Mouse (Mus musculus) forebrain, embryonic 11.5 days (tissue): ENCODE measurements around the gene Vmn1r165. TPM values are rescaled to one million over a fixed set of nuclear protein-coding genes. Genes with fewer than 3 reads are reported as not detected.
"Not testable (repeated sequence)": the region's sequence is repeated elsewhere in the genome, so short reads cannot be mapped to it uniquely, and the experiment has no call there.

Source experiments
- ATAC-seq: fragments of 200-750 bp; cut with Nextera tagmentation; replicated peaks from 2 replicates; pipeline ENCODE4 v1.8.0; 2017; ENCODE audit warnings: moderate TSS enrichment; ENCODE audit not compliant: low FRiP score
- DNase-seq: peaks from one replicate; pipeline ENCODE4 v3.0.0-alpha.2; 2017; ENCODE audit warnings: low spot score
- H3K27ac ChIP-seq: fragments of 300-500 bp; sonication (generic); 2 replicates; pipeline ENCODE4 v1.5.1; 2014; ENCODE audit warnings: low read depth, low read length
- H3K27me3 ChIP-seq: fragments of 300-500 bp; sonication (generic); 2 replicates; pipeline ENCODE4 v1.6.1; 2014; ENCODE audit warnings: mild to moderate bottlenecking, low read length, mixed read lengths; ENCODE audit not compliant: control insufficient read depth, insufficient read depth
- H3K36me3 ChIP-seq: fragments of 300-500 bp; sonication (generic); 2 replicates; pipeline ENCODE4 v1.6.1; 2014; ENCODE audit warnings: mild to moderate bottlenecking, low read length, moderate library complexity, mixed read lengths; ENCODE audit not compliant: control insufficient read depth, insufficient read depth
- H3K4me1 ChIP-seq: fragments of 300-500 bp; sonication (generic); replicated peaks from 2 replicates; pipeline ENCODE4 v1.6.1; 2014; ENCODE audit warnings: low read length, mixed read lengths; ENCODE audit not compliant: control insufficient read depth, insufficient read depth
- H3K4me2 ChIP-seq: fragments of 300-500 bp; sonication (generic); 2 replicates; pipeline ENCODE4 v1.6.1; 2014; ENCODE audit warnings: low read depth, mild to moderate bottlenecking, low read length, moderate library complexity, mixed read lengths; ENCODE audit not compliant: severe bottlenecking
- H3K4me3 ChIP-seq: fragments of 300-500 bp; sonication (generic); 2 replicates; pipeline ENCODE4 v1.5.1; 2014; ENCODE audit warnings: low read depth, low read length
- H3K9ac ChIP-seq: fragments of 300-500 bp; sonication (generic); 2 replicates; pipeline ENCODE4 v1.6.1; 2014; ENCODE audit warnings: low read length
- H3K9me3 ChIP-seq: fragments of 300-500 bp; sonication (generic); 2 replicates; pipeline ENCODE4 v1.6.1; 2016; ENCODE audit warnings: low read length, mixed read lengths; ENCODE audit not compliant: control insufficient read depth
- WGBS: fragments of 180-500 bp; shearing (Covaris S2); extraction: QIAGEN DNeasy Blood & Tissue Kit; methylation state at CpG from one replicate; pipeline ENCODE4 v1.1.7; 2014; 5-methylcytosine and 5-hydroxymethylcytosine counted together
- polyA plus RNA-seq: library from polyadenylated mRNA; unstranded; fragments of >200 nt; fragmentation: Nextera tagmentation; extraction: Ambion mirVana; gene quantifications from 2 replicates; pipeline ENCODE4 v1.2.1, GENCODE M21; 2014

Vmn1r165 gene
- not detected in 2 replicates for polyA plus RNA-seq

DNA sequence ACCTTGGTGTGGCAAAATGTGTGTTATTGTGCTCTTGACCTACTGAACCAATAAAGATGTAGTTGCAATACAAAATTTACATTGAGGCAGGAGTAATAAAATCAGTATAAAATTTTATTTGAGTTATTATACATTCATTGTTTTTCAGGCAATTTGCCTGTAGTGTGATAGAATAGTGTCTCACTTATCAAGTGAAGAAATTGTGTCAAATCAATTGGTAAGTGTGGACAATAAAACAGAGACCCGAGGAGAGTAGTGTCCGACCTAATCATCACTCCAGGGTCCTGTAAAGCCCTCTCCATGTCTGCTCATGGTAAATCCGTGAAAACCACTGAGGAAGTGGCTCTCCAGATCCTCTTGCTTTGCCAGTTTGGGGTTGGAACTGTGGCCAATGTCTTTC lies at the start of gene Vmn1r165:
Vmn1r165 (plus strand) TSS at position 301 of the 400 bp plus-strand sequence.
- not testable (repeated sequence) for H3K36me3 ChIP-seq, DNase-seq, H3K27me3 ChIP-seq, H3K4me3 ChIP-seq, H3K9me3 ChIP-seq, H3K9ac ChIP-seq, ATAC-seq, H3K27ac ChIP-seq, H3K4me1 ChIP-seq, H3K4me2 ChIP-seq
- no CpG with 5 or more reads among the region's 3 CpGs for WGBS

DNA sequence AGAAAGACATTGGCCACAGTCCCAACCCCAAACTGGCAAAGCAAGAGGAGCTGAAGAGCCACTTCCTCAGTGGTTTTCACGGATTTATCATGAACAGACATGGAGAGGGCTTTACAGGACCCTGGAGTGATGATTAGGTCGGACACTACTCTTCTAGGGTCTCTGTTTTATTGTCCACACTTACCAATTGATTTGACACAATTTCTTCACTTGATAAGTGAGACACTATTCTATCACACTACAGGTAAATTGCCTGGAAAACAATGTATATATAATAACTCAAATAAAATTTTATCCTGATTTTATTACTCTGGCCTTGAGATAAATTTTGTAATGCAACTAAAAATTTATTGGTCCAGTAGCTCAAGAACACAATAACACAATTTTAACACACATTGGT lies 34.5 kb downstream of the Vmn1r165 start, which contains the start of gene Vmn1r166:
Vmn1r166 (minus strand) TSS at position 101 of the 400 bp plus-strand sequence.
- DNase-seq, ATAC-seq, H3K4me1 ChIP-seq, H3K4me3 ChIP-seq, H3K9ac ChIP-seq, H3K27me3 ChIP-seq, H3K27ac ChIP-seq, H3K9me3 ChIP-seq, H3K36me3 ChIP-seq, H3K4me2 ChIP-seq: not testable (repeated sequence)
- no CpG with 5 or more reads among the region's 2 CpGs for WGBS

Other genes with a start within 250 kb of the Vmn1r165 start
- gene Gm4214, start 232.7 kb upstream of the Vmn1r165 start, polyA plus RNA-seq, result not detected in 2 replicates
- not detected in 2 replicates for gene Gm4216, start 197.4 kb upstream of the Vmn1r165 start, polyA plus RNA-seq
- gene Vmn1r163, start 161.8 kb upstream of the Vmn1r165 start, polyA plus RNA-seq, result not detected in 2 replicates
- gene Gm8720, start 149.9 kb upstream of the Vmn1r165 start, polyA plus RNA-seq, result not detected in 2 replicates
- not detected in 2 replicates for gene Gm10662, start 72.9 kb upstream of the Vmn1r165 start, polyA plus RNA-seq
- not detected in 2 replicates for gene Vmn1r166, start 34.4 kb downstream of the Vmn1r165 start, polyA plus RNA-seq
- not detected in 2 replicates for gene Gm6902, start 61.6 kb downstream of the Vmn1r165 start, polyA plus RNA-seq
- not detected in 2 replicates for gene Nlrp4e, start 83.9 kb downstream of the Vmn1r165 start, polyA plus RNA-seq
- gene Nlrp5, start 168.6 kb downstream of the Vmn1r165 start, polyA plus RNA-seq, result not detected in 2 replicates